Mouse (Mus musculus) adrenal gland, postnatal 36 days (tissue): ENCODE measurements at regions not wholly inside any gene's neighbourhood (a gene's known extent, or its start where the extent isn't known, plus 50 kb on each side); places are given as distances from the start of the nearest gene placed in this dataset.

Experiments
- DNase-seq, 2 experiments: peaks; one replicate each; pipeline ENCODE4 v3.0.0; 2021; ENCODE audit warnings: mixed read lengths in 1 of 2

- DNase-seq = no peak
Measured at GRCm38 (mm10) chr13:102510733-102511279, 182.6 kb upstream of the Cd180 start.

GRCm38 (mm10) chr13:102518169-102518882 is 175.0 kb upstream of the Cd180 start:
- no peak for DNase-seq

GRCm38 (mm10) chr13:102521427-102521826 is 171.9 kb upstream of the Cd180 start:
- no peak for DNase-seq

- no peak for DNase-seq
Measured at GRCm38 (mm10) chr13:102522080-102522479, 171.3 kb upstream of the Cd180 start.

- DNase-seq = peak in 1 of 2 experiments; percentile 1
Measured at GRCm38 (mm10) chr13:102526621-102527140, 166.7 kb upstream of the Cd180 start.

- peak in 1 of 2 experiments; percentile 31 for DNase-seq
Measured at GRCm38 (mm10) chr13:102533784-102534183, 159.6 kb upstream of the Cd180 start.

- peak in 1 of 2 experiments; percentile 4 for DNase-seq
Measured at GRCm38 (mm10) chr13:102537424-102538242, 155.7 kb upstream of the Cd180 start.

- no peak for DNase-seq
Measured at GRCm38 (mm10) chr13:102540436-102540835, 152.9 kb upstream of the Cd180 start.

- no peak for DNase-seq
Measured at GRCm38 (mm10) chr13:102544359-102545165, 148.8 kb upstream of the Cd180 start.

- DNase-seq = no peak
Measured at GRCm38 (mm10) chr13:102545845-102546615, 147.3 kb upstream of the Cd180 start.

- no peak for DNase-seq
Measured at GRCm38 (mm10) chr13:102548252-102548651, 145.1 kb upstream of the Cd180 start.

- no peak for DNase-seq
Measured at GRCm38 (mm10) chr13:102566846-102567572, 126.3 kb upstream of the Cd180 start.

- no peak for DNase-seq
Measured at GRCm38 (mm10) chr13:102569580-102569979, 123.8 kb upstream of the Cd180 start.

GRCm38 (mm10) chr13:102570286-102570685 is 123.1 kb upstream of the Cd180 start:
- no peak for DNase-seq

GRCm38 (mm10) chr13:102573286-102573921 is 120.0 kb upstream of the Cd180 start:
- peak; percentile 65 to 71 for DNase-seq

- DNase-seq = no peak
Measured at GRCm38 (mm10) chr13:102576871-102577662, 116.3 kb upstream of the Cd180 start.

GRCm38 (mm10) chr13:102578811-102579210 is 114.5 kb upstream of the Cd180 start:
- DNase-seq = peak; percentile 20 to 52

GRCm38 (mm10) chr13:102579638-102580037 is 113.7 kb upstream of the Cd180 start:
- no peak for DNase-seq
